Mouse (Mus musculus): ENCODE measurements around the gene Polg2. TPM values are rescaled to one million over a fixed set of nuclear protein-coding genes. Genes with fewer than 3 reads are reported as not detected.

Gene Polg2
- total and polyA plus RNA-seq, 3 experiments, result 6.3 to 10.7 TPM; not detected in 1

- no peak for TF ChIP-seq SMC3 (IDR thresholded peaks at IDR 0.05; ENCODE audit: low read depth, low read length)
- no peak for TF ChIP-seq TBP (IDR thresholded peaks at IDR 0.05; ENCODE audit: low read depth, low read length)
- TF ChIP-seq NELFE (IDR thresholded peaks at IDR 0.05; ENCODE audit: low read depth, low read length), result no peak
- no peak for TF ChIP-seq RAD21 (IDR thresholded peaks at IDR 0.05; ENCODE audit: low read depth, low read length)
- TF ChIP-seq ZC3H11A (IDR thresholded peaks at IDR 0.05; ENCODE audit: low read depth, low read length), result no peak
- TF ChIP-seq POLR2AphosphoS5 (IDR thresholded peaks at IDR 0.05; ENCODE audit: borderline replicate concordance, low read depth, low read length), result no peak
- no peak for TF ChIP-seq EP300 (IDR thresholded peaks at IDR 0.05; ENCODE audit: low read depth in 1 of 2, low read length in 2 of 2)
- no peak for TF ChIP-seq RCOR1 (IDR thresholded peaks at IDR 0.05; ENCODE audit: low read depth, low read length)
- TF ChIP-seq MAFK (IDR thresholded peaks at IDR 0.05; ENCODE audit: borderline replicate concordance, low read depth, low read length), result no peak
- no peak for TF ChIP-seq ZKSCAN1 (IDR thresholded peaks at IDR 0.05; ENCODE audit: low read depth, low read length)
- no peak for TF ChIP-seq GATA1 (IDR thresholded peaks at IDR 0.05; ENCODE audit: low read depth, low read length)
- TF ChIP-seq POLR2AphosphoS2 (IDR thresholded peaks at IDR 0.05; ENCODE audit: low read length), result no peak
- no peak for TF ChIP-seq TAL1 (IDR thresholded peaks at IDR 0.05; ENCODE audit: low read length)
- TF ChIP-seq USF2 (IDR thresholded peaks at IDR 0.05; ENCODE audit: borderline replicate concordance in 1 of 2, insufficient read depth in 1 of 2, low read depth in 1 of 2, low read length in 2 of 2), result no peak
- no peak for TF ChIP-seq MAX (IDR thresholded peaks at IDR 0.05; ENCODE audit: low read length)
- no peak for DNase-seq (ENCODE audit: low read depth, low spot score)
- peaks cover 0 to 25% of the 10 kb centered on the region in 2 experiments; a peak in 2 of 4 replicates for H3K36me3 ChIP-seq (ENCODE audit: control insufficient read depth in 1 of 2, insufficient read depth in 2 of 2, low read length in 2 of 2)
- peaks cover 16 to 25% of the 10 kb centered on the region in 2 experiments for H3K4me1 ChIP-seq (ENCODE audit: control insufficient read depth in 1 of 2, insufficient read depth in 2 of 2, low read length in 2 of 2)
- no peaks in the 10 kb centered on the region; a peak in 1 of 4 replicates for H3K27me3 ChIP-seq (ENCODE audit: control insufficient read depth in 1 of 2, insufficient read depth in 2 of 2, low read length in 2 of 2)
- H3K27ac ChIP-seq (ENCODE audit: control insufficient read depth, low read depth, low read length), result no peak overlapping the region
- H3K9me3 ChIP-seq (replicated peaks; ENCODE audit: insufficient read depth, low read length), result no peaks in the 10 kb centered on the region
- H3K9ac ChIP-seq (ENCODE audit: control insufficient read depth, low read depth, low read length, poor library complexity, severe bottlenecking), result no peak overlapping the region
- no peaks in the 10 kb centered on the region for H3K79me2 ChIP-seq (ENCODE audit: control insufficient read depth, insufficient read depth, low read length, poor library complexity)
- no peak overlapping the region for H3K4me3 ChIP-seq (ENCODE audit: control insufficient read depth in 1 of 2, insufficient read depth in 1 of 2, low read depth in 2 of 2, low read length in 2 of 2)
These were observed 59.0 kb downstream of the Polg2 start for GRCm38 (mm10) chr11:106720379-106720778.

Other genes starting within 250 kb of the Polg2 start
- gene Tex2, start 166.1 kb downstream of the Polg2 start, total RNA-seq (2012; rRNA removed), result 21.9 and 24.8 TPM in 2 replicates
- gene Tex2, start 166.1 kb downstream of the Polg2 start, polyA plus RNA-seq (2012; ENCODE audit: insufficient read depth in 1 of 2, insufficient read length in 2 of 2, low read depth in 1 of 2, low replicate concordance in 2 of 2, missing spikeins in 1 of 2), result 10 to 100 TPM in 1 of 2 experiments, not detected in 1; 13.7 TPM
- 0.12 and 0.20 TPM in 2 replicates for gene Pecam1, start 28.9 kb downstream of the Polg2 start, total RNA-seq (2012; rRNA removed)
- under 1 TPM in 1 of 2 experiments, not detected in 1; 0.14 TPM for gene Pecam1, start 28.9 kb downstream of the Polg2 start, polyA plus RNA-seq (2012; ENCODE audit: insufficient read depth in 1 of 2, insufficient read length in 2 of 2, low read depth in 1 of 2, low replicate concordance in 2 of 2, missing spikeins in 1 of 2)
- gene Milr1, start 28.3 kb downstream of the Polg2 start, total RNA-seq (2012; rRNA removed), result not detected in 2 replicates
- gene Milr1, start 28.3 kb downstream of the Polg2 start, polyA plus RNA-seq (2012; ENCODE audit: insufficient read depth in 1 of 2, insufficient read length in 2 of 2, low read depth in 1 of 2, low replicate concordance in 2 of 2, missing spikeins in 1 of 2), result under 1 TPM in 1 of 2 experiments, not detected in 1; 0.26 TPM
- 338 and 358 TPM in 2 replicates for gene Ddx5, start 9.6 kb upstream of the Polg2 start, total RNA-seq (2012; rRNA removed)
- 1,000 to 10,000 TPM in 1 of 2 experiments, 100 to 1,000 TPM in 1; 748 to 3,269 TPM for gene Ddx5, start 9.6 kb upstream of the Polg2 start, polyA plus RNA-seq (2012; ENCODE audit: insufficient read depth in 1 of 2, insufficient read length in 2 of 2, low read depth in 1 of 2, low replicate concordance in 2 of 2, missing spikeins in 1 of 2)
- 11.2 and 11.6 TPM in 2 replicates for gene Cep95, start 9.7 kb upstream of the Polg2 start, total RNA-seq (2012; rRNA removed)
- 10 to 100 TPM in 1 of 2 experiments, not detected in 1; 12.9 TPM for gene Cep95, start 9.7 kb upstream of the Polg2 start, polyA plus RNA-seq (2012; ENCODE audit: insufficient read depth in 1 of 2, insufficient read length in 2 of 2, low read depth in 1 of 2, low replicate concordance in 2 of 2, missing spikeins in 1 of 2)
- gene Smurf2, start 141.2 kb upstream of the Polg2 start, total RNA-seq (2012; rRNA removed), result 17.5 and 18.2 TPM in 2 replicates
- 10 to 100 TPM; 15.5 to 67.0 TPM for gene Smurf2, start 141.2 kb upstream of the Polg2 start, polyA plus RNA-seq (2012; ENCODE audit: insufficient read depth in 1 of 2, insufficient read length in 2 of 2, low read depth in 1 of 2, low replicate concordance in 2 of 2, missing spikeins in 1 of 2)
- 216 and 275 TPM in 2 replicates for gene Kpna2, start 220.0 kb upstream of the Polg2 start, total RNA-seq (2012; rRNA removed)
- 10 to 100 TPM in 1 of 2 experiments, not detected in 1; 13.2 TPM for gene Kpna2, start 220.0 kb upstream of the Polg2 start, polyA plus RNA-seq (2012; ENCODE audit: insufficient read depth in 1 of 2, insufficient read length in 2 of 2, low read depth in 1 of 2, low replicate concordance in 2 of 2, missing spikeins in 1 of 2)
- 0.42 and 0.88 TPM in 2 replicates for gene 1810010H24Rik, start 246.1 kb upstream of the Polg2 start, total RNA-seq (2012; rRNA removed)
- 1 to 10 TPM in 1 of 2 experiments, not detected in 1; 2.5 TPM for gene 1810010H24Rik, start 246.1 kb upstream of the Polg2 start, polyA plus RNA-seq (2012; ENCODE audit: insufficient read depth in 1 of 2, insufficient read length in 2 of 2, low read depth in 1 of 2, low replicate concordance in 2 of 2, missing spikeins in 1 of 2)

All from MEL (cell line).